Mouse (Mus musculus) bone marrow macrophage, adult 2 months (primary cell): ENCODE results near the gene Gm49711. TPM values are rescaled to one million over a fixed set of nuclear protein-coding genes. Genes with fewer than 3 reads are reported as not detected.

Experiments used
- H3K27ac ChIP-seq: 2 replicates; pipeline ENCODE4 v1.5.1; 2012; ENCODE audit warnings: low read depth, low read length; ENCODE audit not compliant: insufficient read depth
- H3K4me1 ChIP-seq: 2 replicates; pipeline ENCODE4 v1.6.1; 2012; ENCODE audit warnings: low read length; ENCODE audit not compliant: control insufficient read depth, insufficient read depth
- H3K4me3 ChIP-seq: 2 replicates; pipeline ENCODE4 v1.5.1; 2012; ENCODE audit warnings: mild to moderate bottlenecking, low read length, moderate library complexity; ENCODE audit not compliant: insufficient read depth
- CTCF ChIP-seq: IDR thresholded peaks from 2 replicates; pipeline ENCODE4 v1.5.1; 2012; ENCODE audit warnings: low read depth, mild to moderate bottlenecking, low read length, moderate library complexity
- POLR2A ChIP-seq: IDR thresholded peaks from 2 replicates; pipeline ENCODE4 v1.6.1; 2012; ENCODE audit warnings: mild to moderate bottlenecking, low read depth, low read length, borderline replicate concordance
- polyA plus RNA-seq: library from polyadenylated mRNA; stranded (reverse); fragments of >200 nt; gene quantifications from 2 replicates; pipeline ENCODE4 v1.2.4, GENCODE M21; 2012; ENCODE audit not compliant: missing spikeins, insufficient read depth, insufficient read length

Gm49711 gene
- polyA plus RNA-seq, 1 experiment = not detected

DNA sequence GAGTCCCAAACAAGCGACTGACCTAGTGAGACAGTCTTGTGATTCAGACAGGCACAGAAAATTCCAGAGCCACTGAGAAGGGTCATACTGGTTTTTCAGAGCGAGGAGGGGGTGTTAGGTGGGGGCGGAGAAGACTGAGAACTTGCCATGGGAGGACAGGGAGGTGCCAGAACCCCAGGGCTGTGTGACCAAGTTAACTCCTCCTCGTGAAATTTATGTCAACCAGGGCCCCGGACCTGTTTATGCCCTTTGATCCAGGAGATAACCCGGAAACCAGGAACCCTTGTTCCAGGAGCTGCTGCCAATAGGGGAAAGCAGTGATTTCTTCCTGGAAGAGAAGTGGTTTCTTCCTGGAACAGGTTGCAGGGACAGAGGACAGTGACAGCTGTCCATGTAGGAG, 101.0 kb downstream of the Gm49711 start:
- Histone ChIP-seq H3K27ac (no peak overlapping the region), H3K4me1 (no peaks in the 10 kb centered on the region), H3K4me3 (no peak overlapping the region)
- TF ChIP-seq CTCF (no peak), POLR2A (no peak)

DNA sequence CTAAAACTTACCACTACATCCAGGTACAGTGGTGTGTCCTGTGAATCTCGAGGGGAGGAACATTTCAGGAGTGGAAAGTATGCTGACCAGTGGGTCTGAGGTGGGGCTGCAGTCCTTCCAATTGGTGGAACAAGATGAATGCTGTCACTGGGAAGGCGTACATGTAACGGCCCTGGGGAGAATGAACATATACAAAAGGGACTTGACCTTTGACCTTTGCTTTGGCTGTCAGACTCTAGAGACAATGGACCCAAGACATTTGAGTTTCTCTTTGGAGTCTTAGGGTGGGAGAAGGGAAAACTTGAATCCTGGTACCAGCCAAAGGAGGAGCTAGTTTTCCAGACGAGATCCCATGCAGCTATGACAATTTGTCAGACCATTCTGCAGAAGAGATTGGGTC, 104.2 kb downstream of the Gm49711 start:
- H3K4me1 ChIP-seq = no peaks in the 10 kb centered on the region
- TF ChIP-seq CTCF = no peak
- TF ChIP-seq POLR2A = no peak
- H3K27ac ChIP-seq = no peak overlapping the region
- H3K4me3 ChIP-seq = no peak overlapping the region

DNA sequence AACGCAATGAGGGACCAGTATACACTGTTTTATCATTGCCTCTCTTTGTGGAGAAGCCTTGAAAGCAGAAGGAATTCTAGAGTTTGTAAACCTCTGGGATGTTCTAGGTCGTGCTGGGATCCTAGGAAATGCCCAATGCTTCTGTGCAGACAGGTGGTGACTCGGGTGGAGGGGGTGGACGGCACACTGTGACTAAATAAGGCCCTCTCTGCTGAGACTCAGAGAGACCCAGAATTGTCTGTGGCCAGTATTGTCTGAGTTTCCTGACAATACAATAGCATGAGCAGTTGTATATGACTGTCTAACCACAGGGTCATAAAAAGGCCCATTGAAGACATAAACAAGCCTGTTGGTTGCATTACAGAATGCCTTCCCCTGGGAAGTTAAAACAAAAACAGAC, 105.4 kb downstream of the Gm49711 start:
- no peak for TF ChIP-seq POLR2A
- no peak for TF ChIP-seq CTCF
- H3K27ac ChIP-seq = no peak overlapping the region
- H3K4me1 ChIP-seq = no peaks in the 10 kb centered on the region
- H3K4me3 ChIP-seq = no peak overlapping the region

DNA sequence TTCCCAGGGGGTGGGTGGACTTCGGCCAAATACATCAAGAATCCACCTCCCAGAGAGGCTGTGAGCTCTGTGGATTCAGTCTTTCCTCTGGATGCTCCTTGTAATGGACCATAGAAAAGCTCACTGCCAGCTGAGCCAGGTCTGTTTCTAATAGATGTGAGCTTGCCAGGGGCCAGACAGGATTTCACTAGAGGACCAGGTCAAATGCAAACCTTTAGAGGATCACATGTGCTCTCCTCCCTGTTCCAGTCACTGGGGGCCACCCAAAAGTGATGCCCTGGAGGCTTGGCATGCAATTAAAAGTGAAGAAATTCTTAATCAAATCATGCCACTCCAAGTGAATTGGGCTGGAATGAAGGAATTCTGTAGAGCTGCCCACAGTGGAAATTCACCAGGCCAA, 117.9 kb downstream of the Gm49711 start:
- Histone ChIP-seq H3K27ac (no peak overlapping the region), H3K4me1 (no peaks in the 10 kb centered on the region), H3K4me3 (no peak overlapping the region)
- TF ChIP-seq POLR2A (no peak), CTCF (no peak)

GRCm38 (mm10) chr16:92177718-92178117, 119.6 kb downstream of the Gm49711 start:
- Histone ChIP-seq H3K4me3 (no peak overlapping the region), H3K4me1 (no peaks in the 10 kb centered on the region), H3K27ac (no peak overlapping the region)
- TF ChIP-seq POLR2A = no peak
- no peak for TF ChIP-seq CTCF

GRCm38 (mm10) chr16:92179306-92179705, 121.2 kb downstream of the Gm49711 start:
- Histone ChIP-seq H3K27ac (no peak overlapping the region), H3K4me3 (no peak overlapping the region), H3K4me1 (no peaks in the 10 kb centered on the region)
- no peak for TF ChIP-seq CTCF
- TF ChIP-seq POLR2A = no peak

- H3K4me3 ChIP-seq = no peak overlapping the region
- H3K4me1 ChIP-seq = no peaks in the 10 kb centered on the region
- no peak overlapping the region for H3K27ac ChIP-seq
- no peak for TF ChIP-seq POLR2A
- no peak for TF ChIP-seq CTCF
These were observed 125.4 kb downstream of the Gm49711 start for GRCm38 (mm10) chr16:92183477-92183876.

GRCm38 (mm10) chr16:92190603-92191002, 132.5 kb downstream of the Gm49711 start:
- H3K27ac ChIP-seq = no peak overlapping the region
- TF ChIP-seq POLR2A = no peak
- TF ChIP-seq CTCF = no peak
- no peaks in the 10 kb centered on the region for H3K4me1 ChIP-seq
- no peak overlapping the region for H3K4me3 ChIP-seq

DNA sequence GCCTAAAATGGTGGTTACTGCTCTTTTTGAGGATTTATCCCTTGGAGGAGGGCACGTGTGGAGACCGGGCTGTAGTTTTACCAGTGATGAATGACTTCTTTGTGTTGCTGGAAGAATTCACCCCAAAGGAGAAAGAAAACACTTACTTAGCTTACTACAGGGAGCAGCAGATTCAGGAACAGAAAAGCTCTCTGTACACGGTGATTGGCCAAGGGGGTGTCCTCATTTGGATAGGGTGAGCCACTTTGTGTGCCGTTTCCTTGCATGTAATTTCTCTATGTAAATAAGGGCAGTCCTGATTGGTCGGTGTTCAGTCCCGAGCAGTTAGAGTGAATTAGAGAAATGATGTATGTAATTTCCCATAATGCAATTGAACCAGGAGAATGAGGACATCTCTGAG, 137.0 kb downstream of the Gm49711 start:
- Histone ChIP-seq H3K27ac (no peak overlapping the region), H3K4me3 (no peak overlapping the region), H3K4me1 (no peaks in the 10 kb centered on the region)
- no peak for TF ChIP-seq POLR2A
- no peak for TF ChIP-seq CTCF

- Histone ChIP-seq H3K4me3 (no peak overlapping the region), H3K4me1 (no peaks in the 10 kb centered on the region), H3K27ac (no peak overlapping the region)
- TF ChIP-seq CTCF (no peak), POLR2A (no peak)
These were observed 138.7 kb downstream of the Gm49711 start for GRCm38 (mm10) chr16:92196741-92197331.

DNA sequence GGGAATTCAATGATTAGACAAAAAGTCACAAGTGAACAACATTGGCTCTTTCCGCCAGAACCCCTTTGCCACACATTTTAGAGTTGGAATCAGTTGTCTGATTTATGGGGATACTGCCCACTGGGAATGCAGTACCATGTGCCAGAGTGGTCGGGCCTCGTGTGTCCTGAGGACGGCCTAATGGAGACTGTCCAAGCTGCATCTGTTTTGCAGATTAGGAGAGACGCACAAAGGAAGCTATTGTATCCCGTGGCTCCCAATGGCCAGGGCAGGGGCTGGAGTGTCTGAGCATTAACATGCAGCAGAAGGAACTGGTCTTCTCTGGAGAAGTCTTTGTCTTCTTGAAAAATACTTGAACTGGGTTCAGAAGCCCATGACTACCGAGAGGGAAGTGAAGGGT, 142.5 kb downstream of the Gm49711 start:
- no peak for TF ChIP-seq POLR2A
- no peak for TF ChIP-seq CTCF
- H3K27ac ChIP-seq = no peak overlapping the region

More for the DNA sequence above, 142.5 kb downstream of the Gm49711 start:
- Histone ChIP-seq H3K4me3 (no peak overlapping the region), H3K4me1 (no peaks in the 10 kb centered on the region)
